Mouse (Mus musculus) urinary bladder, postnatal 10 days (tissue): ENCODE results near the gene Dgke.
"Not testable (repeated sequence)": the region's sequence is repeated elsewhere in the genome, so short reads cannot be mapped to it uniquely, and the experiment has no call there.

Experiments
- DNase-seq: peaks from one replicate; pipeline ENCODE4 v3.0.0; 2022; ENCODE audit warnings: low spot score

Dgke gene

DNA sequence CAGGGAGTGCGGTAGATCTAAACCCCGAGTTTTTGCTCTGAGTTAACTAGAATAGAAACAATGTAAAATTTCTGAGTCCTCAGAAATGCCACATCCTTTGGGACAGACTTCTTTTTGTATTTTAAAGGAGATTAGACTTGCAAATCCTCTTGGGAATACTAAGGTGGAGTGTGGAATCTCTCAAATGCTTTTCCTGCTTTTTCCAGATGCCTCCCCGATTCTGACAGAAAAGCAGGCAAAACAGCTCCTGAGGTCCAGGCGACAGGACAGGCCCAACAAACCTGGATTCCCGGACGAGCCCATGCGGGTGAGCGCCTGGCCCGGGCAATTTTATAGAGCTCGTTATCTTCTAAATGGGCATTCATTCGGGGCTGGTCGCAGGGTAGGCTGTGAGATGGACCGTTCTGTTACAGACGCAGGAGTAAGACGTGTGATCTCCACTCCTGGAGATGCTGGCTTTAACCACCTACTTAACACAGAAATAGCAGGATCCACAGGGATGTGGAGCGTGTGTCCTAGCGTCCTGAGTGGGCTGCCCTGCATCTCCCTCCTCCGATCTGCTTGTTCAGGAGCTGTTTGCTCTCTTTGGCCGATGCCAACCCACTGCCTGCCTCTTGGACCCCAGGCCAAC, 8.2 kb upstream of the Dgke start:
- DNase-seq, result no peak

DNA sequence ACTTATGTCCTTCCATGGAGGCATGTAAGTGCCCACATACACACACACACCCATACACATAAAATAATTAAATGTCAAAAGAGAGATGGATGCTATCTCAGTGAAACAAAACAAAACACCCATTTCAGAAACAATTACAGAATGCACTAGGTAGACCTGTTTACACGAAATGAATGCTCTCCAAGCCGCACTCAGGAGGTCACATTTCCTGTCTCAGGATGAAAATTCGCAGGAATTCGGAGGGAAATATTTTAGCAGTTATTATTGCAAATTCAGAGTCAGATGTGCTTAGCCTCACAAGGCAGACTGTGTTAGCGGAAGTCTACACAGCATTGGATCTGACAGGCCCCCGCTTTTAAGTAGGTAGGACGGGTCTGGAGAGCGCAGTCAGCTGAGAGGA, 6.9 kb upstream of the Dgke start, which contains the start of gene Gm525:
Gene Gm525, plus strand, starts transcription at position 301 of the 400 bp plus-strand sequence.
- no peak for DNase-seq

DNA sequence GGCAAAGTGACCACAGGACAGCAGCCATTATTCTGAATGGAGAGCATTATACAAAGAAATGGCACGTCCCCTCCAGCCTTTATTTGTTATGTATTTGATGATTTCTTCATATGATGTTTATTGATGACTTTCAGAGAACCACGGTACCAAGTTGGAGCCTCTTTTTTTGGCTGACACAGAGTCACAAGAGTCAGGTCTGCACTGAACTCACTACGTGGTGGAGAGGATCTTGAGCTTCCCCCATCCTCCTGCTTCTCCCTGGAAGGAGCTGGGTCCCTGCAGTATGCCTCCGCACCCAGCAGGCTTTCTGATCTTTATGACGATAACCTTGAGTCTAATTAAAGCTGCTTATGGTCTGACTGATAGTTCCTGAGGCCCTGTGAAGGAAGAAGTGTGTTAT, 4.9 kb upstream of the Dgke start:
- no peak for DNase-seq

DNA sequence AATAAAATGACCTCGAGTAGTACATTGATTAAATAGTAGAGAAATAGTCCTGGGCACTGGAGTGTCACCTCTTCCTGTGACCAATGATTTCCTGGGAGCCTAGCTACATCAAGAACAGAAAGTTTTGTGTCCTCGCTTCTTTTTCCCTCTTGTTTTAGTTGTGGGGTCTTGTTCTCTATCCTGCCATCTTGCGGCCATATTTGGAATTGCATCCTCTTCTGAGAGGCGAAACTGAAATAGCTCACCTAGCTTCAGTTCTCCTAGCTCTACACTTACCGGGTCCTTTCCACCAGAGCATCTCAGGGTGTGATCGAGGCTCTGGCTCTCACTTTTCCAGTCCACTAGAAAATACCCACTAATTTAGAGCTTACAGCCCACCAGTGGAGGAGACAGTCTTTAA, 2.7 kb upstream of the Dgke start:
- DNase-seq, result no peak

DNA sequence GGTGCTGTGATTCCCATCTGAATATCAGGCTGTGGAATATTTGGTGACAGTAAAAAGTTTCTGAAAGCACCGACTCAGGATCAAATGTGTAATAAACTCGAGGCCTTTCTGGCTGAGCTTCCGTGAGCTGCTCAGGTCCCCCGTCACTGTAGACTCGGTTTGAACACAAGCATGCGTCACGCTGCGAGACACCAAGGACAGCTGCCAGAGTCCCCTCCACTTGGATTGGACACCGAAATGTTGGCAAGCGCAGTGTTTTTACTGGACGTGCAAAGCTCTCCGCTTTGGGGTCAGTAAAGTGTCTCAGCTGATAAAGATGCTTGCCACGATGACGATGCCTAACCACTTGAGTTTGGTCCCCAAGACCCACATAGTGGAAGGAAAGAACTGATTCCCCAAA, 2.0 kb upstream of the Dgke start:
- no peak for DNase-seq

DNA sequence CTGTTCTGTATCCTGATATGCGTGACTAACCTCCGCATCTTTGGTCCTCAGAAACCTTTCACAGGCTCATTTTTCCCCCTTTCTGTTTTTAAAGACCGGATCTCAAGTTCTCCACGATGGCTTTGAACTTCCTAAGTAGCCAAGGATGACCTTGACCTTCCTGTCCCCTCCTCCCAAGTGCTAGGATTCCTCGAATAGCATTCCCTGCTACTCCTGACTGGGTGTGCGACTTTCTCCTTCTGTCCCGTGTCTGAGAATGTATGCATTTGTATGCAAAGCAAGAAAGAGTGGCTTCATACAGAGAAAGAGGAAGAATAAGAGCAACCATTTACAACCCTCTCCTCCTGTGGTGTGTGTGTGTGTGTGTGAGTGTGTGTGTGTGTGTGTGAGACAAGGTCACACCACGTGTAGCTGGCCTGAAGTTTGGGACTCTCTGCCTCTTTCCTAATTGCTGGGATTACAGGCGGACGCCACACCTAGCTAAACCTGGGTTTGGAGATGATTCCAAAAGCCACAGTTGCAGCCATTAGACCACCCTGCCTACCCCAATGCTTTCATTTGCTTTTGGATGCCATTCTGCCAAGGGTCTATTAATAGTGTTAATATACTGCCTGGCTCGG, 1.3 kb upstream of the Dgke start:
- DNase-seq, result no peak

DNA sequence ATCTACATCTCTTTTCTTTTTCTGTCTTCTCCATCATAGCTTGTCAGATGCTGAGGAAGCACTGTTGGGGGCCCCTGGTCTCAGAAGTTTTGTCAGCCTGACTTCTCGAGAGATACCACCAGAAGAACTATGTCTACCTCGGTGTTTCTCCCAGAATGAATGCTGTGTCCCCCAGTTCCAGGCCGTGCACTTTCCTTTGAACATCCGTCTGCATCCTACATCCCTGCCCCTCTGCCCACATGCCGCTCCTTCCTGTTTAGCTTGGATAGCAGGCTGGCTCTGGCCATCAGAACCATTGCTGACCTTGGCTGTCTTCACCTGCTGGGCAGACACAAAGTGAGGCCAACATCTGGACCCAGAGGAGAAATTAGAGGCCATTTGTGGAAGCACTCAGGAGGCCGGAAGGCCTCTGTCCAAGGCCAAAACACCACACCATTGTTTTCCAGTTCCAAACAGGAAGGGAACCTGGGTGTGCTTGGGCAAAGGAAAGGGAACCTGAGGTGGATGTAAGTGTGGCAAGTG, 712 bp upstream of the Dgke start:
- no peak for DNase-seq

DNA sequence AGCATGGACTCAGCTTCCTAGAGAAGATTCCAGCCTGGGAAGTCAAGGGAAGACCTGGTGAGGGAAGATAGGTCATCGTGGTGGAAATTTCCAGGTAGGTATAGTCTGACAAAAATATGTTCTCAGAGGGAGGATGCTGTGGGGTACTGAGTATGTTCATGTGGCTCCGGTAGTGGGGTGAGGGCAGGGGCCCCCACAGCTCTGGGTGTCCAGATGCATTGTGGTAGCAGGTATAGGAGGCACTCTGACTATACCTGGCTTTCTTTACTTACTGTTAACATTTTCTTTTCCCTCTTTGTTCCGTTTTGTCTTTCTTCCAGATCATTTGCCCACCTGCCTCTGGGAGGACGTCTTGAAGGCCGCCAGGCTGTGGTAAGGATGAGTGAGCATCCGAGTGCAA, 524 bp downstream of the Dgke start:
- DNase-seq, result no peak

DNA sequence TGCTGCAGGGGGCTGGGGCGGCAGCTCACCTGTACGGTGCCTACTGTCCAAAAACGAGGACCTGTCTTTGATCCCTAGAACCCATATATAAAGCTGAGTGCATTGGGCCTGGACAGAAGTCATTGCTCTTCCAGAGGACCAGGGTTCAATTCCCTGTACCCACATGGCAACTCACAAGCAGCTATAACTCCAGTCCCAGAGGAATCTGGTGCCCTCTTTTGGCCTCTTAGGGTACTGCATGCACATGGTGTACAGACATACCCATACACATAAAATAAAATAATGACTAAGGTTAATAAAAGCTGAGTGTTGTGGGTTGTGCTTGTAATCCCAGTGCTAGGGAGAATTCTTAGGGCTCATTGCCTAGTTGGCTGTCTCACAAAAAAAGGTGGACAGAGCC, 1.4 kb downstream of the Dgke start:
- DNase-seq, result no peak

DNA sequence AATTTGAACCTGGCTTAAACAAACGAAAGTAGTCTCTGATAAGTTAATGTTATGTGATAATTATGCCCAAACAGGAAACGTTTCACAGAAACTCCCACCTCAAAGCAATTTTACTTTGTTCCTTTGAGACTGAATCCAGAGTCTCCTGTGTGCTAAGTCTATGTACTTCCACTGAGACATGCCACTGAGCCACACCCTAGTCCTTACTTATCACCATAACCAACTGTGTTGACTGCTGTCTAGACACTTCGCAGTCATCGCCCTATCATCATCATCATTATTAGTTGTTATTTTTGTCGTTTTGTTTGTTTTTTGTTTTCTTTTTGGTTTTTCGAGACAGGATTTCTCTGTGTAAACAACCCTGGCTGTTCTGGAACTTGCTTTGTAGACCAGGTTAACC, 2.3 kb downstream of the Dgke start:
- DNase-seq, result no peak

DNA sequence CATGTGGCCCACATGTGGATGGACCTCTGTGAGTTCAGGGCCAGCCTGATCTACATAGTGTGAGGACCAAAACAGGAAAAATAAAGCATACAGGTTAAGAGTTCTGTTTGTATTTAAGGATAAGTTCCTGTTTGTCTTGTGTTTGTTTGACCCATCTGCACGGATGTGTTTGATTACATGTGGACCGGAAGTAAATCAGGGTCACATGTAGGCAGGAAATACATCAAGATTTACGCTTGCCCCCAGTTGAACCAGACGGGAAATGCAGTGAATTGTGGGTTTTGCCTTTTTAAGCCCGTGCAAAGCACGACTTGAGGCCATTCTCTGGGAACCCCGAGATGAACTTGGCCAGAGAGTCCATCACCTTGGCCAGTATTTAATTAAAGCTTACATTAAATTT, 5.3 kb downstream of the Dgke start:
- no peak for DNase-seq

DNA sequence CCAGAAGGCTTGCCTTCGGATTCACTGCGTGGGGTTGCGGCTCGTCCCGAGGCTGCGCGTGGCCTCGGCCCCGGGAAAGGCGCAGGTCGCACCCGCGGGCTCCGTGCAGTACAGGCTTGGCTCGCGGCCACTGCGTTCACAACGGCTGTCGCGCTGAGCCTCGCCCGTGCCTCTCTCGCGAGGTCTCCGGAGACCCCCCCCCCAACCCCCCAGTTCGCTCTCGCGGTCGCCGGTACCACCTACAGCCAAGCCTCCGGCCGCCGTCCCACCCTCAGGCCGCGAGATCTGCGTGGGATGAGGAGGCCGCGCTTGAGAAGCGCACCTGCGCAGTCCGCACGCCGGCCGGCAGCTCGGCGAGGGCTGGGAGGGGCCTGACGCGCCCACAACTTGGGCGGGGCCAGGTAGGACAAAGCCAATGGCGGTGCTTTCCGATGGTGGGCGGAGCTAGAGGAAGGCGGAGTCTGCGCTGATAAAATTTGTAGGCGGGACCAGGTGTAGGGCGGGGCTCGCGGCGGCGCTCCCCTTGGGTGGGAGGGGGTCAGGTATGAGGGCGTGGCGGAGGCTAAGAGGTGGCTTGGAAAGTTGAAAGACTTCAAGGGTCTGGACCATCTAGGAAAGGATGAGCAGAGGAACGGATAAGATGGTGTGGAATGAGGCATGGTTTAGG, 6.1 kb downstream of the Dgke start:
- peak; percentile 54 for DNase-seq

DNA sequence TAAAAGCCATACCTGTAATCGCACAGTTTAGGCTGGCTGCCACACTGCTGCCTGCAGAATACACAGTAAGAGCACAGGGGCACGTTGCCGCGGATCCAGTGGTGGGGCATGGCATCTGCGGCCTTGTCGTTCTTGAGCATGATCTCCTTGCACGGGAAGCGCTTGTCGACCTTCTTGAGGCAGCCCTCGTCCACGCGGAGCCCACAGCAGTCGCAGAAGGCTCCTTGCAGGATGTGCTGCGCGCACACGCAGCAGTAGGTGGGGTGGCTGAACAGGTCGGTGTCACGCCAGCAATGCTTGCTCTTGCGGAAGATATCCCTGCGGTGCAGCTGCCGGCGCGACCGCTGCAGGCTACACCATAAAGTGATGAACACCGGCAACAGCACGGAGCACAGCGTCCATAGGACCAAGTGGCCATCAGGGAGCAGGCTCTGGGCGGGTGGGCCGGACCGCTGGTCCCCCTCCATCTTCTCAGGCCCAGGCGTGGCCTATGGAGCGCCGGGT, 6.7 kb downstream of the Dgke start:
- DNase-seq, result no peak

DNA sequence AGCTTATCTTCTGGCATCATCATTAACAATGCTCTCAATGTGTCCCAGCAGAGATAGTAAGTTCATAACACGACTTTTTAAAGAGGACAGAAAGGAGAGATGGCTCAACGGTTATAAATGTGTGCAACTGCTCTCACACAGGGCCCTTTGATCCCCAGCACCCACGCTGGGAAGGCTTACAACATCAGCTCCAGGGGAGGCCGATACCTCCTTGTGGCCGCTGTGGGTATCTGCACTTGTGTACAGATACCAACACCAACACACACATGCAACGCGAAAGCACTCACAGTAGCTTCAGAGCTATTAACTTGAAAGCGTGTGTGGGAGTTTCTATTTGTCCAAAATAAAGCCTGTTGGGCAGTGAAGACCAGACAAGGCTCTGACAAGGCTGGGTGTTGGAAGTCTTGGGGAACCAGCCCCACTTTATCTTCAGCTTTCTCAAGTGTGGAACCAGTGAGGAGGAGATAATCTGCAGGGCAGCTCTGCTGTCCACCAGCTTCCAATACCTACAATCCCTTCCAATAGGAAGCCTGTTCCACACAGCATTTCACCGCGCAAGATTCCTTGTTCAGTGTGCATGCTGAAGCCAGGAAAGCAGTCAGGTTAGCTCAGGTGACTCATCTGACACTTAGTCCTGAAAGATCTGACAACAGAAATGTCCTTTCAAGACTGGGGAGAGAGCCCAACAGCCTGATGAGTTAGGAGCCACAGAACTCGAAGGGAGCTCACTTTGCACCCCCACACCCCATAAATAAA, 8.0 kb downstream of the Dgke start:
- DNase-seq, result no peak

DNA sequence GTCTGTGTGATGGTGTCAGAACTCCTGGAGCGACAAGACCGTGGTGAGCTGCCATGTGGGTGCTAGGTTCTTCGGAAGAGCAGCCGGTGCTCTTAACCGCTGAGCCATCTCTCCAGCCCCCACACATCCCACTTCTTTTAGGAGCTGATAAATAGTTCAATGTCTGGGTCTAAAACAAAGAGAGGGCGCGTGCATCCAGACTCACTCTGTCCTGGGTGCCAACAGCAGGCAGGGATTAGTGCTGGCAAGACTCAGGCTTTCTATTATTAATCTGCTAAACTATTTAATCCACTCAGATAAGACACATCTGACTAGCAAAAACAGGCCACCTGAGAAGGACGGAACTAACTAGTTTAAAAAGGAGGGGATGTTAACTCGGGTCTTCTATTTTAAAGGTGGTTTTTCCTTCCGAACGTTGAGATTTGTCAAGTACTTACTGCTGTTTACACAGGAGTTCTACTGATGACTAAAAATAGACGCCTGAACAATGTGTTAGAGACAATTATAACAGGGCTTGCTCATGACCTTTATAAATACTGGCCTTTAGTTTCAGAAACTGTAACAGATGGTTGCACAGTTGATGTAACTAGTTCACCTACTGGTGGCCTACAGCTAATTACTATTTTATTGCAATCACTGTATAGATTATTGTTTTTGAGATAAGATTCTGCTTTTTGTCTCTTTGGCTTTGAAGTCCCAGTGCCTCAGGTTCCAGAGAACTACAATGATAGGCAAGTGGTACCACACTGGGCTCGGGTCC, 10.5 kb downstream of the Dgke start:
- no peak for DNase-seq

DNA sequence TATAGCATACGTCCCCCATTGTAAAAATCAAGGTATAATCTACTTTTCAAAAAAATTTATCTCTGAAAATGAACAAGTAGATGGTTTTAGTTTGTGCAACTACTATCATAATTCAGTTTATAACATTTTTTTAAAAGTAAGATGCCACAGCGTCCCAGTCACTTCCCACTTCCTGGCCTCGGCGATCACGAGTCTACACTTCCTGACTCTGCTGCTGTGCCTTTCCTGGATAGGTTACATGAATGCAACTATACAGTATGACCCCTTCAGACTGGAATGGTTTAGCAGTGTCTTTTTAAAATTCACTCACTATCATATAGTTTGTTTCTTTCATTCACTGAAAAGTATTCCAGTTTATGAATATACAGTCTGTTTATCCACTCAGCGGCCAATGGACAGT, 14.9 kb downstream of the Dgke start:
- no peak for DNase-seq

DNA sequence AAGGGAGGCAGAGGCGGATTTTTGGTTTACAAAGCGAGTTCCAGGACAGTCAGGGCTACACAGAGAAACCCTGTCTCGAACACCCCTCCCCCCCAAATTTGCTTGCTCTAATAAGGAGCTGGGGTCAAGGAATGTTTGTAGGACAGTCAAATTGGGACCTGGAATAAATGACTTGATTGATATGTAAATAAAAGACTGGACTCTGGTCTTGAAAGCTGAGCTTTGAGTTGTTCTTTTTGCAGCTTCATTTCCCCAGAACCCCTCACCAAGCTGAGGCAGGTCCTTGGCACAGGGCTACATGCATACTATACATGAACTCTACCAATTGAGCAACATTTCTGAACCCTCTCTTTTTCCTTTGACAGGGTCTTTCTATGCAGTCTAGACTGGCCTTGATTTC, 20.6 kb downstream of the Dgke start:
- no peak for DNase-seq

DNA sequence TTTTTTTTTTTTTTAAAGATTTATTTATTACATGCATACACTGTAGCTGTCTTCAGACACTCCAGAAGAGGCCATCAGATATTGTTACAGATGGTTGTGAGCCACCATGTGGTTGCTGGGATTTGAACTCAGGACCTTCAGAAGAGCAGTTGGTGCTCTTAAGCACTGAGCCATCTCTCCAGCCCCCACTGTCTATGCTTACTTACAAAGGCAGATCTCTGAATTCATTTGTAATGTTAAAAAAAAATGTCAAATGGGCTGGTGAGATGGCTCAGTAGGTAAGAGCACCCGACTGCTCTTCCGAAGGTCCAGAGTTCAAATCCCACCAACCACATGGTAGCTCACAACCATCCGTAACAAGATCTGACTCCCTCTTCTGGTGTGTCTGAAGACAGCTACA, 21.1 kb downstream of the Dgke start:
- not testable (repeated sequence) for DNase-seq

DNA sequence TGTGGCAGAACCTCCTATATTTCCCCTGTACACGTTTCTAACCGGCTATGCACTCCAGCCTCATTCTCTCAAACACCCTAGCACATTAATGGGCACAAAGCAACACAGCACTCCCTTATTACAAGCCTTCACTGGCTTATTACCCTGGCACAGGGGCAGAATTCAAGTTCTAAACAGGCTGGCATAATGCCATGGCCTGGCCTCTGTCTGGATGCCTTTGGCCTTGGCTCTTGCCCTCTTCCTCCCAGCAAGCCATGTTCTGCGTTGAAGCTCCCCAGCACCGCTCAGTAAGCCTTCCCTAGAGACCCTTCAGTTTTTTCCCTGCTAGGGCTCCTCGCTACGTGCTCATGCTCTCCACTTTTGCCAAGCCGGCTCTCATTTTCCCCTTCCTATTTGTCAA, 23.6 kb downstream of the Dgke start:
- no peak for DNase-seq

DNA sequence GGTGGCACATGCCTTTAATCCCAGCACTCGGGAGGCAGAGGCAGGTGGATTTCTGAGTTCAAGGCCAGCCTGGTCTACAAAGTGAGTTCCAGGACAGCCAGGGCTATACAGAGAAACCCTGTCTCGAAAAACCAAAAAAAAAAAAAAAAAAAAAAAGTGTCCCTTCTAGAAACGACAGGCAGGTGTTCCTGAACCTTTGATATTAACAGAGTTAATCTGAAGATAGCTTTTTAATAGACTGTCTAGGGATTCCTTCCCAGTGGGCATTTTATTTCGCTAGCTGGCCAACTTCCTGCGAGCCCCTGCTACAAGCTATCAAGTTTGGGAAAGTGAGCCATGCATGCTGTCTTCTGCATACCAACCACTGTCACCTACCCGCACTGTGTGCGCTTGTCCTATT, 25.6 kb downstream of the Dgke start:
- not testable (repeated sequence) for DNase-seq

DNA sequence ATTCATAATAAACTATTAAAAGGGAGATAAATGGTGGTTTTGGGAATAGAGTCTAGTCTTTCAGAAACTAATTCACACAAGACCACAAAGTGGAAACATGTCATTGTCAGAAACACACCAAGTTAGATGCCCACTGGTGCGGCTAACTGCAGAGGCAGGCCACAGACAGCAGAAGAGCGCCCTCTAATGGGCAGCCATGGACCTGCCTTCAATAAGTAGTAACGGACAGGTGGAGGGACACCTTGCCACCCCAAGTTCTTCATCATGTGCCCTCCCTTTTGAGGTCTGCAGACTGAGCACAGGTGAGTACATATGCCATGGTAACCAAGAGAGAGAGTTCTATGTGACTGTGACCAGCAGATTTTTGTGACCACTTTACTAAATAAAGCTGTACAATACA, 27.3 kb downstream of the Dgke start:
- no peak for DNase-seq

DNA sequence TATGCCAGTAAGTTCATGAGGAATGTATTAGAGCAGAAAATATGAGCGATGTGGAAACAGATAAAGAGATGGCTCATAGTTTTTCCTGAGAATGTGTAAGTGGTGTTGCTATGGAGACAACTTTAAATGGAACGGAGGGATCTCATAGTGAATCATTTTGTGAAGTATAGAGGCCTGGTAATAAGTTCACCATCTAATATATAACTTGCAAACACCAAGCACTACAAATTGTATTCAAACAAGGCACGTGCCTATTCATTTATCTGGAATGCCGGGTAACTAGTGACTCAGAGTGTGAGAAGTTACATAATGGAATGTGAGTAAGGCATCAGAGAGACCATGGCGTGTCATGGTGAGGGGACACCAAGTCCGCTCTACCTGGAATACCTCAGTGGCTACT, 28.2 kb downstream of the Dgke start:
- no peak for DNase-seq
